Mouse (Mus musculus) CH12.LX (cell line): ENCODE measurements at regions not wholly inside any gene's neighbourhood (a gene's known extent, or its start where the extent isn't known, plus 50 kb on each side); places are given as distances from the start of the nearest gene placed in this dataset.

Experiments used
- CHD1 ChIP-seq: IDR thresholded peaks from 2 replicates; pipeline ENCODE4 v1.6.1; 2012; ENCODE audit warnings: low read depth, low read length, improper control_type of control experiment, inconsistent platforms
- CTCF ChIP-seq, 2 experiments: IDR thresholded peaks in 1 of 2; conservative IDR thresholded peaks in 1 of 2; 2 replicates each; pipeline ENCODE4 v1.5.1; 2011 to 2012; ENCODE audit warnings: low read depth in 2 of 2, low read length in 2 of 2, improper control_type of control experiment in 1 of 2, inconsistent platforms in 1 of 2, mild to moderate bottlenecking in 1 of 2, moderate library complexity in 1 of 2
- ETS1 ChIP-seq: conservative IDR thresholded peaks from 2 replicates; pipeline ENCODE4 v1.6.1; 2012; ENCODE audit warnings: low read depth, mild to moderate bottlenecking, inconsistent platforms, low read length, improper control_type of control experiment, moderate library complexity
- MAFK ChIP-seq: IDR thresholded peaks from 2 replicates; pipeline ENCODE4 v1.6.1; 2011; ENCODE audit warnings: low read length, improper control_type of control experiment; ENCODE audit not compliant: insufficient replicate concordance
- RCOR1 ChIP-seq: conservative IDR thresholded peaks from 2 replicates; pipeline ENCODE4 v1.6.1; 2012; ENCODE audit warnings: low read depth, mild to moderate bottlenecking, inconsistent platforms, low read length, improper control_type of control experiment

- TF ChIP-seq CTCF (conservative IDR thresholded peaks at IDR 0.05 in 1 of 2, IDR thresholded peaks at IDR 0.05 in 1 of 2; ENCODE audit: low read depth in 2 of 2, low read length in 2 of 2) (no peak), RCOR1 (no peak), MAFK (no peak), ETS1 (no peak), CHD1 (no peak)
Observed at GRCm38 (mm10) chr14:114969020-114969419, 123.0 kb upstream of the Gpc5 start.
